Mouse (Mus musculus): ENCODE measurements around the gene 1700088E04Rik. TPM values are rescaled to one million over a fixed set of nuclear protein-coding genes. Genes with fewer than 3 reads are reported as not detected.

The 1700088E04Rik gene
- total RNA-seq, 1 experiment, result 2.6 TPM

- in situ Hi-C loops (cut with MboI; ENCODE audit: low sequenced_read_pairs in 2 of 2, unreplicated experiment in 2 of 2), result no loop called here
Observed at GRCm38 (mm10) chr15:79079567-79079966, 61.5 kb downstream of the 1700088E04Rik start.

More at GRCm38 (mm10) chr15:79079567-79079966, 61.5 kb downstream of the 1700088E04Rik start:
- H3K4me1 ChIP-seq (ENCODE audit: control insufficient read depth in 2 of 2, insufficient read depth in 2 of 2, low read length in 2 of 2, poor library complexity in 1 of 2), result peaks cover 0 to 11% of the 10 kb centered on the region in 2 experiments; a peak in 1 of 4 replicates
- no peak overlapping the region for H3K27ac ChIP-seq (ENCODE audit: insufficient read depth, low read depth, low read length, poor library complexity, severe bottlenecking)
- TF ChIP-seq ZNF384 (IDR thresholded peaks at IDR 0.05; ENCODE audit: low read depth, low read length) (no peak), MAFK (IDR thresholded peaks at IDR 0.05; ENCODE audit: insufficient read depth, low read depth, low read length) (no peak), ZC3H11A (IDR thresholded peaks at IDR 0.05; ENCODE audit: borderline replicate concordance, low read depth, low read length) (no peak), CHD2 (IDR thresholded peaks at IDR 0.05; ENCODE audit: low read depth, low read length) (no peak), HCFC1 (IDR thresholded peaks at IDR 0.05; ENCODE audit: borderline replicate concordance, insufficient read depth, low read length) (no peak)
- no peak overlapping the region for H3K9ac ChIP-seq (ENCODE audit: insufficient read depth, low read depth, low read length, poor library complexity, severe bottlenecking)
- H3K36me3 ChIP-seq (ENCODE audit: control insufficient read depth, insufficient read depth, low read length, poor library complexity, severe bottlenecking), result peaks cover 63% of the 10 kb centered on the region
- H3K4me3 ChIP-seq (ENCODE audit: insufficient read depth in 1 of 2, low read depth in 1 of 2, low read length in 2 of 2, poor library complexity in 1 of 2, severe bottlenecking in 1 of 2), result no peak overlapping the region
- DNase-seq (ENCODE audit: low read depth, low spot score), result no peak
- no peaks in the 10 kb centered on the region for H3K9me3 ChIP-seq (ENCODE audit: control insufficient read depth, insufficient read depth, low read depth, low read length)

Other genes starting within 250 kb of the 1700088E04Rik start
- gene Gm49510, start 241.6 kb downstream of the 1700088E04Rik start, total RNA-seq (2012; rRNA removed), result 0.11 TPM in 1 of 2 replicates, not detected in the other
- gene Sh3bp1, start 241.5 kb downstream of the 1700088E04Rik start, total RNA-seq (2012; rRNA removed), result 10.5 and 17.3 TPM in 2 replicates
- gene Pdxp, start 227.3 kb downstream of the 1700088E04Rik start, total RNA-seq (2012; rRNA removed), result 15.8 and 19.7 TPM in 2 replicates
- 541 and 1,081 TPM in 2 replicates for gene Lgals1, start 214.5 kb downstream of the 1700088E04Rik start, total RNA-seq (2012; rRNA removed)
- gene Nol12, start 206.3 kb downstream of the 1700088E04Rik start, total RNA-seq (2012; rRNA removed), result 26.1 and 26.6 TPM in 2 replicates
- 30.6 and 33.8 TPM in 2 replicates for gene Triobp, start 193.5 kb downstream of the 1700088E04Rik start, total RNA-seq (2012; rRNA removed)
- 39.9 and 41.0 TPM in 2 replicates for gene H1f0, start 112.8 kb downstream of the 1700088E04Rik start, total RNA-seq (2012; rRNA removed)
- not detected in 2 replicates for gene Galr3, start 99.4 kb downstream of the 1700088E04Rik start, total RNA-seq (2012; rRNA removed)
- 25.4 and 28.5 TPM in 2 replicates for gene Ankrd54, start 78.4 kb downstream of the 1700088E04Rik start, total RNA-seq (2012; rRNA removed)
- 358 and 380 TPM in 2 replicates for gene Eif3l, start 66.1 kb downstream of the 1700088E04Rik start, total RNA-seq (2012; rRNA removed)
- 7.7 and 7.8 TPM in 2 replicates for gene Micall1, start 32.4 kb downstream of the 1700088E04Rik start, total RNA-seq (2012; rRNA removed)
- gene Polr2f, start 244 bp downstream of the 1700088E04Rik start, total RNA-seq (2012; rRNA removed), result 238 and 318 TPM in 2 replicates
- 0.31 and 0.42 TPM in 2 replicates for gene Sox10, start 24.0 kb upstream of the 1700088E04Rik start, total RNA-seq (2012; rRNA removed)
- 61.0 and 85.9 TPM in 2 replicates for gene Pick1, start 87.9 kb upstream of the 1700088E04Rik start, total RNA-seq (2012; rRNA removed)
- gene Gm49486, start 88.1 kb upstream of the 1700088E04Rik start, total RNA-seq (2012; rRNA removed), result 0.16 and 0.36 TPM in 2 replicates
- gene Slc16a8, start 113.5 kb upstream of the 1700088E04Rik start, total RNA-seq (2012; rRNA removed), result 0.58 and 0.69 TPM in 2 replicates
- 0.13 and 0.58 TPM in 2 replicates for gene Baiap2l2, start 144.3 kb upstream of the 1700088E04Rik start, total RNA-seq (2012; rRNA removed)
- gene Pla2g6, start 187.1 kb upstream of the 1700088E04Rik start, total RNA-seq (2012; rRNA removed), result 59.2 and 80.9 TPM in 2 replicates
- gene Maff, start 205.4 kb upstream of the 1700088E04Rik start, total RNA-seq (2012; rRNA removed), result 9.7 and 13.2 TPM in 2 replicates

Measured in ES-E14 (cell line).